Mouse (Mus musculus): Measurements from ENCODE around the gene Gm11042.

GRCm38 (mm10) chr12:74364477-74364876 is 48.3 kb upstream of the Gm11042 start:
- no peak for TF ChIP-seq POLR2A (IDR thresholded peaks at IDR 0.05; ENCODE audit: borderline replicate concordance, low read depth, low read length)
- no peak for TF ChIP-seq CTCF (IDR thresholded peaks at IDR 0.05; ENCODE audit: low read depth, low read length)
